Mouse (Mus musculus): ENCODE measurements around the gene Prkd1. TPM values are rescaled to one million over a fixed set of nuclear protein-coding genes. Genes with fewer than 3 reads are reported as not detected.

Gene Prkd1
- total and polyA plus RNA-seq, 2 experiments = 0.04 to 0.09 TPM

DNA sequence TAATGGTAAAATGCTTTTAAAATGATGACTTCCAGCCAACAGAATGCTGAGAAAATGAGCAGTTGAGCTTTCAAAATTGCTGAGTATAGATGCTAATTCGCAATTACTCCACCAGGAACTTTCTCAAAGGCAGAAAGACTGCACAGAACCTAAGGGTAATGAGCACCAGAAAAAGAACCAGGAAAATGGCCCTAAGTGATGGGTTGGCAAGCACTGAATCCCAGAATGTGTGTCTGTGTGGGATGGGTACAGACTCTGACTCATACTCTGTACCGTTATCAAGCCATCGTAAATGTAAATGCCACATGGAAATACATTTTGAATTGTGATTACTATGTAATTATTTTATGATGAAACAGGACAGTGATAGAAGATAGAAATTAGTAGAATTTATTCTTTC is 197.1 kb downstream of the Prkd1 start:
- no peak for DNase-seq (ENCODE audit: extremely low read depth, low read depth, low spot score)
- Histone ChIP-seq H3K4me1 (ENCODE audit: control insufficient read depth, insufficient read depth, low read length) (no peaks in the 10 kb centered on the region), H3K9ac (ENCODE audit: low read depth, low read length) (no peak overlapping the region), H3K36me3 (ENCODE audit: control insufficient read depth, insufficient read depth, low read length) (no peaks in the 10 kb centered on the region), H3K27me3 (ENCODE audit: control insufficient read depth, insufficient read depth, low read length) (no peaks in the 10 kb centered on the region), H3K27ac (replicated peaks; ENCODE audit: insufficient read depth, low read depth, low read length) (no peak overlapping the region), H3K79me2 (ENCODE audit: control insufficient read depth, insufficient read depth, low read length) (no peaks in the 10 kb centered on the region), H3K4me3 (ENCODE audit: insufficient read depth, low read depth, low read length) (no peak overlapping the region)
- TF ChIP-seq POLR2A (IDR thresholded peaks at IDR 0.05; ENCODE audit: extremely low read depth, insufficient read depth, low read length) (no peak), CTCF (IDR thresholded peaks at IDR 0.05; ENCODE audit: low read depth, low read length) (no peak)
- 91% methylated on average over 3 of the region's 3 CpGs for WGBS

DNA sequence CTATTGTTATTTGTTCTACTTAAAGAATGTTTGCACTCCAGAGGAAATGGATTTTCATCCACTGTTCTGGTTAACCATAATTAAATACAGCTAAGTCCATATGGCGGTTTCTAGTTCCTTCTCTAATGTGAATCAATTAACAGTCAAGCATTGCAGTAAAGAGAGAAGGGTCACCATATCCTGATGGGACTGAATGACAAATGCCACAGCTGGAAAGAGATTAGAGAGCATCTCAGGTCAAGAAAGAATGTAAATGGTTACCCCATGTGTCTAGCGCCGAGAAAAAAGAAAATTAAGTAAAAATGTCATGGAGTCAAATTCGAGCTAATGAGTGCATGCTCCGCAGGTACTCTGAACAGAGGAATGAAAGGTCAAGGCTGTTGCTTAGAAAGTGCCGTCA is 212.2 kb downstream of the Prkd1 start:
- Histone ChIP-seq H3K9ac (ENCODE audit: low read depth, low read length) (no peak overlapping the region), H3K27ac (replicated peaks; ENCODE audit: insufficient read depth, low read depth, low read length) (no peak overlapping the region), H3K4me3 (ENCODE audit: insufficient read depth, low read depth, low read length) (no peak overlapping the region), H3K27me3 (ENCODE audit: control insufficient read depth, insufficient read depth, low read length) (no peaks in the 10 kb centered on the region), H3K36me3 (ENCODE audit: control insufficient read depth, insufficient read depth, low read length) (no peaks in the 10 kb centered on the region), H3K4me1 (ENCODE audit: control insufficient read depth, insufficient read depth, low read length) (no peaks in the 10 kb centered on the region), H3K79me2 (ENCODE audit: control insufficient read depth, insufficient read depth, low read length) (no peaks in the 10 kb centered on the region)
- TF ChIP-seq CTCF (IDR thresholded peaks at IDR 0.05; ENCODE audit: low read depth, low read length) = no peak
- TF ChIP-seq POLR2A (IDR thresholded peaks at IDR 0.05; ENCODE audit: extremely low read depth, insufficient read depth, low read length) = no peak
- no peak for DNase-seq (ENCODE audit: extremely low read depth, low read depth, low spot score)
- 87% methylated on average over 6 of the region's 6 CpGs for WGBS

GRCm38 (mm10) chr12:50430129-50430703 is 218.7 kb downstream of the Prkd1 start:
- H3K27ac ChIP-seq (replicated peaks; ENCODE audit: insufficient read depth, low read depth, low read length) = no peak overlapping the region
- 86% methylated on average over 5 of the region's 5 CpGs for WGBS
- no peak for DNase-seq (ENCODE audit: extremely low read depth, low read depth, low spot score)
- no peaks in the 10 kb centered on the region for H3K4me1 ChIP-seq (ENCODE audit: control insufficient read depth, insufficient read depth, low read length)
- H3K4me3 ChIP-seq (ENCODE audit: insufficient read depth, low read depth, low read length) = no peak overlapping the region
- no peaks in the 10 kb centered on the region for H3K27me3 ChIP-seq (ENCODE audit: control insufficient read depth, insufficient read depth, low read length)
- no peak for TF ChIP-seq POLR2A (IDR thresholded peaks at IDR 0.05; ENCODE audit: extremely low read depth, insufficient read depth, low read length)
- no peak for TF ChIP-seq CTCF (IDR thresholded peaks at IDR 0.05; ENCODE audit: low read depth, low read length)
- no peaks in the 10 kb centered on the region for H3K36me3 ChIP-seq (ENCODE audit: control insufficient read depth, insufficient read depth, low read length)
- H3K9ac ChIP-seq (ENCODE audit: low read depth, low read length) = no peak overlapping the region
- H3K79me2 ChIP-seq (ENCODE audit: control insufficient read depth, insufficient read depth, low read length) = no peaks in the 10 kb centered on the region

- Histone ChIP-seq H3K27ac (replicated peaks; ENCODE audit: insufficient read depth, low read depth, low read length) (no peak overlapping the region), H3K4me1 (ENCODE audit: control insufficient read depth, insufficient read depth, low read length) (no peaks in the 10 kb centered on the region), H3K4me3 (ENCODE audit: insufficient read depth, low read depth, low read length) (no peak overlapping the region), H3K79me2 (ENCODE audit: control insufficient read depth, insufficient read depth, low read length) (no peaks in the 10 kb centered on the region), H3K27me3 (ENCODE audit: control insufficient read depth, insufficient read depth, low read length) (no peaks in the 10 kb centered on the region), H3K36me3 (ENCODE audit: control insufficient read depth, insufficient read depth, low read length) (no peaks in the 10 kb centered on the region), H3K9ac (ENCODE audit: low read depth, low read length) (no peak overlapping the region)
- TF ChIP-seq POLR2A (IDR thresholded peaks at IDR 0.05; ENCODE audit: extremely low read depth, insufficient read depth, low read length) = no peak
- no peak for TF ChIP-seq CTCF (IDR thresholded peaks at IDR 0.05; ENCODE audit: low read depth, low read length)
- no peak for DNase-seq (ENCODE audit: extremely low read depth, low read depth, low spot score)
- WGBS = 62% methylated on average over 11 of the region's 11 CpGs
Observed at GRCm38 (mm10) chr12:50352404-50352803, 296.5 kb downstream of the Prkd1 start.

- no peaks in the 10 kb centered on the region for H3K79me2 ChIP-seq (ENCODE audit: control insufficient read depth, insufficient read depth, low read length)
- TF ChIP-seq CTCF (IDR thresholded peaks at IDR 0.05; ENCODE audit: low read depth, low read length) (no peak), POLR2A (IDR thresholded peaks at IDR 0.05; ENCODE audit: extremely low read depth, insufficient read depth, low read length) (no peak)
- no peaks in the 10 kb centered on the region for H3K36me3 ChIP-seq (ENCODE audit: control insufficient read depth, insufficient read depth, low read length)
- H3K4me1 ChIP-seq (ENCODE audit: control insufficient read depth, insufficient read depth, low read length) = no peaks in the 10 kb centered on the region
- no peaks in the 10 kb centered on the region for H3K27me3 ChIP-seq (ENCODE audit: control insufficient read depth, insufficient read depth, low read length)
- no peak for DNase-seq (ENCODE audit: extremely low read depth, low read depth, low spot score)
- H3K9ac ChIP-seq (ENCODE audit: low read depth, low read length) = no peak overlapping the region
- 76% methylated on average over 4 of the region's 4 CpGs for WGBS
- no peak overlapping the region for H3K27ac ChIP-seq (replicated peaks; ENCODE audit: insufficient read depth, low read depth, low read length)
- H3K4me3 ChIP-seq (ENCODE audit: insufficient read depth, low read depth, low read length) = no peak overlapping the region
Observed at GRCm38 (mm10) chr12:50333182-50333581, 315.7 kb downstream of the Prkd1 start.

DNA sequence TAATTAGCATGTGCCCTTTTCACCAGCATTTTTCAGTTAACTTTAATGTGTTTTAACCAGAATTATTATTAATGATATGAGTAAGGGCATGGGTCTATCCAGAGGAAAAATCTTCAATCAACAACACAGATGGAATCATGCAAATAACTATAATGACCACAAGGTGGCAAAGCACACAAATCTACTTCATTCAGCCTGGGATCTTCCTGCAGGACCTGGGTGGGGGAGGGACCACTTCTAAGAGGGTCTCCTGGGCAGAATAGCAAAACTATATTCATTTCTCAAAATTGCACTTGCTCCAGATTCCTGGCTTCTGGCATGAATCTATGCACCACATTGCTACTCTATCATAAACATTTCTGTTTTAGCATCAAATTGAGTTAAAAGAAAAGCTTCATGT is 334.3 kb downstream of the Prkd1 start:
- Histone ChIP-seq H3K36me3 (ENCODE audit: control insufficient read depth, insufficient read depth, low read length) (no peaks in the 10 kb centered on the region), H3K9ac (ENCODE audit: low read depth, low read length) (no peak overlapping the region), H3K79me2 (ENCODE audit: control insufficient read depth, insufficient read depth, low read length) (no peaks in the 10 kb centered on the region), H3K4me3 (ENCODE audit: insufficient read depth, low read depth, low read length) (no peak overlapping the region), H3K27me3 (ENCODE audit: control insufficient read depth, insufficient read depth, low read length) (no peaks in the 10 kb centered on the region), H3K4me1 (ENCODE audit: control insufficient read depth, insufficient read depth, low read length) (no peaks in the 10 kb centered on the region), H3K27ac (replicated peaks; ENCODE audit: insufficient read depth, low read depth, low read length) (no peak overlapping the region)
- TF ChIP-seq CTCF (IDR thresholded peaks at IDR 0.05; ENCODE audit: low read depth, low read length) = no peak
- TF ChIP-seq POLR2A (IDR thresholded peaks at IDR 0.05; ENCODE audit: extremely low read depth, insufficient read depth, low read length) = no peak
- DNase-seq (ENCODE audit: extremely low read depth, low read depth, low spot score) = no peak
